Mouse (Mus musculus) megakaryocyte-erythroid progenitor cell, adult 5 weeks (primary cell): ENCODE measurements around the gene Olfr541. TPM values are rescaled to one million over a fixed set of nuclear protein-coding genes. Genes with fewer than 3 reads are reported as not detected.

ENCODE experiments used
- polyA plus RNA-seq: library from polyadenylated mRNA; stranded (reverse); fragments of >175 nt; gene quantifications from 2 replicates; pipeline ENCODE4 v1.2.3, GENCODE M21; 2012

Olfr541 gene
- not detected in 2 replicates for polyA plus RNA-seq

GRCm38 (mm10) chr7:140696967-140697366, at the start of gene Olfr541:
Olfr541 (plus strand) TSS chr7:140697267.

GRCm38 (mm10) chr7:140659630-140660029, 37.4 kb upstream of the Olfr541 start, which contains the start of gene Olfr539:
Olfr539 (plus strand) TSS chr7:140659930.

GRCm38 (mm10) chr7:140681651-140682050, 15.4 kb upstream of the Olfr541 start, which contains the start of gene Olfr45:
Olfr45 (plus strand) TSS chr7:140681951.

Other genes starting within 250 kb of the Olfr541 start
- 0.06 TPM in 1 of 2 replicates, not detected in the other for gene Olfr533, start 233.9 kb upstream of the Olfr541 start, polyA plus RNA-seq
- gene Olfr535, start 213.1 kb upstream of the Olfr541 start, polyA plus RNA-seq, result not detected in 2 replicates
- not detected in 2 replicates for gene Olfr536, start 189.9 kb upstream of the Olfr541 start, polyA plus RNA-seq
- not detected in 2 replicates for gene Olfr538, start 129.4 kb upstream of the Olfr541 start, polyA plus RNA-seq
- not detected in 2 replicates for gene Olfr46, start 96.0 kb upstream of the Olfr541 start, polyA plus RNA-seq
- gene Olfr61, start 68.3 kb upstream of the Olfr541 start, polyA plus RNA-seq, result not detected in 2 replicates
- gene Olfr53, start 50.8 kb upstream of the Olfr541 start, polyA plus RNA-seq, result not detected in 2 replicates
- gene Olfr539, start 37.3 kb upstream of the Olfr541 start, polyA plus RNA-seq, result not detected in 2 replicates
- gene Olfr45, start 15.3 kb upstream of the Olfr541 start, polyA plus RNA-seq, result not detected in 2 replicates
- gene Cyp2e1, start 66.5 kb downstream of the Olfr541 start, polyA plus RNA-seq, result not detected in 2 replicates
- 0.08 and 2.4 TPM in 2 replicates for gene Syce1, start 90.6 kb downstream of the Olfr541 start, polyA plus RNA-seq
- gene Zfp941, start 124.9 kb downstream of the Olfr541 start, polyA plus RNA-seq, result 0.04 TPM in 1 of 2 replicates, not detected in the other
- not detected in 2 replicates for gene Urah, start 137.8 kb downstream of the Olfr541 start, polyA plus RNA-seq
- gene Scgb1c1, start 148.3 kb downstream of the Olfr541 start, polyA plus RNA-seq, result not detected in 2 replicates
- not detected in 2 replicates for gene Odf3, start 150.5 kb downstream of the Olfr541 start, polyA plus RNA-seq
- 3.4 and 3.5 TPM in 2 replicates for gene Gm45785, start 159.1 kb downstream of the Olfr541 start, polyA plus RNA-seq
- gene Ric8a, start 159.7 kb downstream of the Olfr541 start, polyA plus RNA-seq, result 81.9 and 99.2 TPM in 2 replicates
- 12.2 and 15.3 TPM in 2 replicates for gene Bet1l, start 160.3 kb downstream of the Olfr541 start, polyA plus RNA-seq
- gene Psmd13, start 184.7 kb downstream of the Olfr541 start, polyA plus RNA-seq, result 72.0 and 88.0 TPM in 2 replicates
- 87.3 and 88.0 TPM in 2 replicates for gene Sirt3, start 185.0 kb downstream of the Olfr541 start, polyA plus RNA-seq
- not detected in 2 replicates for gene Cox8b, start 203.2 kb downstream of the Olfr541 start, polyA plus RNA-seq
- gene Nlrp6, start 223.6 kb downstream of the Olfr541 start, polyA plus RNA-seq, result 0.11 and 0.89 TPM in 2 replicates
- gene Pgghg, start 244.1 kb downstream of the Olfr541 start, polyA plus RNA-seq, result 12.1 and 13.0 TPM in 2 replicates